Comparison of ENCODE assay signal across 8 mouse cellular contexts in genomic region chr11:69325628-69326407, GRCm38 (mm10). TPM values are rescaled to one million over a fixed set of nuclear protein-coding genes. Genes with fewer than 3 reads are reported as not detected.
A peak's percentile ranks its signal among the peaks of the same experiment; 100 is the strongest.
DNase-seq lines count a peak whose midpoint lies in the region; ATAC-seq lines count a peak whose summit lies in the region.

Gene Kcnab3, plus strand, starts transcription at chr11:69326258.

- ATAC-seq in hindbrain, embryonic 16.5 days, result peak; percentile 57

- no peaks in the 10 kb centered on the region for H3K27me3 ChIP-seq in hindbrain, embryonic 16.5 days (replicated peaks; ENCODE audit: control insufficient read depth, insufficient read depth, low read length)

- H3K4me1 ChIP-seq in hindbrain, embryonic 16.5 days (ENCODE audit: control insufficient read depth, insufficient read depth, low read depth, low read length), result peaks cover 37% of the 10 kb centered on the region

- H3K27ac ChIP-seq in hindbrain, embryonic 16.5 days (ENCODE audit: low read depth, low read length), result 0 out of 2 replicates have a peak within 1 kb of the TSS, but pooled peaks have one; percentile 36
- H3K27ac ChIP-seq in macrophage, result peak within 1 kb of the TSS; percentile 82

- H3K79me2 ChIP-seq in macrophage (ENCODE audit: inconsistent target), result peaks cover 11% of the 10 kb centered on the region

- peak; percentile 88 for DNase-seq in NIH3T3 (ENCODE audit: low read depth)
- DNase-seq in cerebellum, postnatal 14 days, result peak; percentile 76 to 81
- DNase-seq in frontal cortex, postnatal 36 days (ENCODE audit: low spot score in 2 of 2), result peak; percentile 78 to 86
- peak; percentile 77 to 85 for DNase-seq in left cerebral cortex, adult 18-20 months (ENCODE audit: low spot score in 2 of 2)
- peak; percentile 73 for DNase-seq in retina, postnatal 7 days (ENCODE audit: low read depth, low spot score)
- DNase-seq in urinary bladder, adult 2 months (ENCODE audit: low spot score), result peak; percentile 46

- 11% methylated on average over 26 of the region's 26 CpGs for WGBS in hindbrain, embryonic 16.5 days
- 6% methylated on average over 26 of the region's 26 CpGs for WGBS in macrophage (ENCODE audit: missing documents)

- H3K9me3 ChIP-seq in hindbrain, embryonic 16.5 days (ENCODE audit: control insufficient read depth, low read length), result no peaks in the 10 kb centered on the region

- peak within 1 kb of the TSS; percentile 76 for H3K9ac ChIP-seq in hindbrain, embryonic 16.5 days (ENCODE audit: low read depth, low read length)

- peak within 1 kb of the TSS; percentile 50 for H3K4me3 ChIP-seq in hindbrain, embryonic 16.5 days (ENCODE audit: low read length)
- peak within 1 kb of the TSS; percentile 12; the same call in 1 of the 2 replicates for H3K4me3 ChIP-seq in macrophage (ENCODE audit: inconsistent target)

- H3K36me3 ChIP-seq in hindbrain, embryonic 16.5 days (ENCODE audit: control insufficient read depth, insufficient read depth, low read length), result no peaks in the 10 kb centered on the region
- H3K36me3 ChIP-seq in macrophage (ENCODE audit: inconsistent target), result no peaks in the 10 kb centered on the region

- H3K4me2 ChIP-seq in hindbrain, embryonic 16.5 days (ENCODE audit: low read length), result peak within 1 kb of the TSS; percentile 95

RNA-seq across cellular contexts. Expression of gene Kcnab3, which starts in this region (rescaled TPM):
- polyA plus RNA-seq in hindbrain, embryonic 16.5 days (2015; fragmentation: Nextera tagmentation; extraction: Ambion mirVana), result 4.9 and 6.0 TPM in 2 replicates
- 100 to 1,000 TPM in 1 of 2 experiments, 10 to 100 TPM in 1; 75.3 to 102 TPM for total RNA-seq in left cerebral cortex, adult 18-20 months (2021)
- under 1 TPM in 12 of 26 experiments, not detected in 14; 0.38 to 0.98 (median 0.74) TPM for total RNA-seq in macrophage (2018; cell fraction: chromatin; rRNA removed)
- under 1 TPM in 25 of 26 experiments, not detected in 1; 0.06 to 0.25 (median 0.13) TPM for total RNA-seq in macrophage (2018; cell fraction: cytosol; rRNA removed)
- total RNA-seq in macrophage (2018; cell fraction: nucleus; rRNA removed), result 1 to 10 TPM in 1 of 26 experiments, under 1 TPM in 12, not detected in 13; 0.22 to 1.1 (median 0.39) TPM
- polyA plus RNA-seq in macrophage (2018), result 0.11 to 0.33 TPM (median 0.23 TPM) in 3 replicates
- 1.6 TPM in 2 replicates for polyA plus RNA-seq in urinary bladder, adult 2 months (2012; rRNA removed)

Comparison
In these comparisons a context has a peak if more than half of its experiments do, and no peak if none do; other contexts are left out.
1. Peak in every context shown above with its lines: DNase-seq, ATAC-seq, H3K4me3 ChIP-seq and H3K27ac ChIP-seq.